Mouse (Mus musculus) small intestine, adult 2 months (tissue): ENCODE data around the gene Polg2.

ENCODE experiments used
- CTCF ChIP-seq: fragments of 200-500 bp; IDR thresholded peaks from 2 replicates; pipeline ENCODE4 v1.5.1; 2012; ENCODE audit warnings: low read depth, mild to moderate bottlenecking, control low read depth, inconsistent platforms, low read length, moderate library complexity, mixed read lengths; ENCODE audit not compliant: insufficient replicate concordance, insufficient read length; ENCODE audit errors: extremely low read depth
- POLR2A ChIP-seq: fragments of 200-500 bp; IDR thresholded peaks from 2 replicates; pipeline ENCODE4 v1.6.1; 2012; ENCODE audit warnings: low read depth, mild to moderate bottlenecking, control low read depth, inconsistent platforms, low read length, moderate library complexity

- TF ChIP-seq POLR2A (no peak), CTCF (no peak)
Observed at GRCm38 (mm10) chr11:106778589-106779387, 549 bp downstream of the Polg2 start.
